Mouse (Mus musculus) lung, postnatal 14 days (tissue): ENCODE results near the gene Paics.
"Not testable (repeated sequence)": the region's sequence is repeated elsewhere in the genome, so short reads cannot be mapped to it uniquely, and the experiment has no call there.

Experiments
- DNase-seq: peaks from one replicate; pipeline ENCODE4 v3.0.0; 2021

The Paics gene

GRCm38 (mm10) chr5:76952112-76953040 lies 1.3 kb downstream of the Paics start:
- no peak for DNase-seq

GRCm38 (mm10) chr5:76953794-76954193 lies 2.7 kb downstream of the Paics start:
- DNase-seq: no peak

GRCm38 (mm10) chr5:76954271-76954900 lies 3.3 kb downstream of the Paics start:
- no peak for DNase-seq

DNA sequence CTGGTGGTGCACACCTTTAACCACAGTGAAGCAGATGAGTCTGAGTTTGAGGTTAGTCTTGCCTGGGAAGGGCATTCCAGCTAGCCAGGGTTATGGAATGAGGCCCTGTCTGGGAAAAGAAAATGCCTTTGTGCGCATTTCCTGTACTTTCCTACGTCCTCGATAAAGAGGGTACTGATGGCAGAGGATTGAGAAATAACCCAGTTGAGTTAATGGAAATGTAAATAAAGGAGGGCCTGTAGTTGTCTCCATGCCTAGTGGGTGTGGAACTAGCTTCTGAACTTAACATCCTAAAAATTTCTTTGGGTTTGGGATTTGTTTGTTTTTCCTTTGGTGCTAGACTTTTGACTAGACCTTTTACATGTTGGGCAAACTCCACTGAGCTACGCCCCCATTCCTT lies 4.4 kb downstream of the Paics start:
- no peak for DNase-seq

DNA sequence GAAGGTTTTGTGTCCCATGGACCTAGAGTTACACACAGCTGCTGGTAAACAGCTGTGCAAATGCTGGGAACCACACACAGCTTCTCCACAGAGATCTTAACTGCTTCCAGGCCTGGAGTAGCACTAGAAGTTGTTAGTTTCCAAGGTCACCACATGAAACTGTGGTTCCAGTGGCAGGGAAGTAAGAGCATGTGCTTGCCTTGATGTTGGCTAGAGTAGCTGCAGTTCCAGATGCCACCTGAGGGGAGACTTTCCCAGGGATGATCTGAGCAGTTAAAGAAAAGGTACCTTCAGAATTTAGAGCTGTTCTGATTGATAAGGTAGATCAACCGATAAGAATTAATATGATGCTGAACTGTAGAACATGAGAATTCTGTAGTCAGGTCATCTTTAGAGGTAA lies 6.8 kb downstream of the Paics start:
- no peak for DNase-seq

- no peak for DNase-seq
Measured at GRCm38 (mm10) chr5:76959587-76959986, 8.5 kb downstream of the Paics start.

DNA sequence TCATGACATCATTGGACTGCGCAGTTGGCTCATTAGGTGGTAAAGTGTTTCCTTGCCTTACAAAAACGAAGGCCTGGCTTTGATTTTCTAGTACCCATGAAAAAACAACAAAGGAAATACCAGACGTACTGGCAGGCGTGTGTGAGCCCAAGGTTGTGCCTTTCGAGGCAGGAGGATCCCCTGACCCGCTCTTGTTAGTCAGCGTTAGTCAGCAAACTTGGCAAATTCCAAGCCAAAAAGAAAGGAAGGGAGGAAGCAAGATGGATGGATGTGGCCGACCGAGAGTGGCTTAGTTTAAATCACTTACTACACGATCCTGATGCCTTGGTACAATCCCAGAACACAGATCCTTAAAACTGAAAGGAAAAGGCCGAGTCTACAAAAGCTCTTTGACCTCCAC lies 11.4 kb downstream of the Paics start:
- DNase-seq: no peak

DNA sequence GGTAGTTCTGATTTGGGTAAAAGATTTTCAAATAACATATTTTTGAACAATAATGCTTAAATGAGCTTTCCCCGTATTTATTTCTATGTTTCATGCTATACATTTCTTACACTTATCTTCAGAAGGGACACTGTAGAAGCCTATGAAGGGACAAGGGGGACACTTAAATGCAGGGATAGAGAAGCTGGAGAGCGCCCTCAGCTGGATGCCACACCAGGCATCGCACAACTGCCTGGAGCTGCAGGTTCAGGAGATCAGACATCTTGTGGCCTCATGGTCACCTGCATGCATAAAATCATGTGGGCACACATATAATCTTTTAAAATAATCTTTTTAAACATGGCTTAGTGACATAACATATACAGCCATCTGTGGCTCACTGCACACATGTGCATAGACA lies 13.5 kb downstream of the Paics start:
- no peak for DNase-seq

DNA sequence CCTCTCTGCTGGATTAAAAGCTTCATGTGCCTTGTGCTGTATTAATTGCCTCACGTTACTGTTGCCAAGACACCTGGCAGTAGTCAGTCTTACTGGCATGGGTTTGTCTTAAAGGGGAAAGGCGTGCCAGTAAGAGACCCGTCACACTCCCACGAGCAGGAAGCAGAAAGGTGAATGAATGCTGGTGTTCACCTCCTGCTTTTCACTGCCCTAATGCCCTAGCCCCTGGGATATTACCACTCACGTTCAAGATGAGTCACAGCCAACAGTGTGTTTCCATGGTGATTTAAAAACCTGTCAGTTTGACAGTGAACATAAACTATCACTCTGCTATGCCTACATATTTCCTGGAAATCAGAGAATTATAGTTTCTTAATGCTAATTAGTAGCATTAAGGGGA lies 18.1 kb downstream of the Paics start:
- DNase-seq: no peak

DNA sequence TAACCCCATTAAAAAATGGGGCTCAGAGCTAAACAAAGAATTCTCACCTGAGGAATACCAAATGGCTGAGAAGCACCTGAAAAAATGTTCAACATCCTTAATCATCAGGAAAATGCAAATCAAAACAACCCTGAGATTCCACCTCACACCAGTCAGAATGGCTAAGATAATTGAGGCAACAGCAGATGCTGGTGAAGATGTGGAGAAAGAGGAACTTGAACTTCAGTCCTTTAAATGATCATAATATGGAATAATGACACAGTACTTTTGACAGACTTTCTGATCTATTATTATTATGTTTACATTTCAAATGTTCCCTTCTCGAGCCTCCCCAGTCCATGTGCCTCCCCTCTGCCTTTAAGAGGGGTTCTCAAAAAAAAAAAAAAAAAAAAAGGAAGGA lies 20.0 kb downstream of the Paics start:
- not testable (repeated sequence) for DNase-seq

DNA sequence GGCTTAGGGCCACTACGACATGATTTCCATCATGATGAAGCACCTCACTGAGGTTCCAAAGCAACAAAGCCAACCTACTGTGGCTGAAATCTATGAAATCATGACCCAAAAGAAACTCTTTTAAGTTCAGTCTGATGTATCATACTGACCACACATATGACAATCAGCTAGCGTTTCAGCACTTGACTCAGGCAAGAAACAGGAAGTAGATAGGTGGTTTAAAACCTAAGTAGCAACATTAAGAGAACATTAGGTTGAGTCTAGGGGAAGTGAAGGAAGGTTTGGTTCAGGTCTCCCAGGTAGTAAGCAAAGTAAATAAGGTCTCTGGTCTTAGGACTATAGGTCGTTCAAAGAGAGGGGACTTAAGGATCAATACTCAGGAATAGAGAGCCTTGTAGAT lies 22.4 kb downstream of the Paics start:
- DNase-seq: no peak

- no peak for DNase-seq
Measured at GRCm38 (mm10) chr5:76974207-76974553, 23.1 kb downstream of the Paics start.

GRCm38 (mm10) chr5:76974554-76975285 lies 23.6 kb downstream of the Paics start, which contains the start of gene Srp72:
Srp72 (plus strand) TSS chr5:76974683.
- DNase-seq: peak; percentile 85

DNA sequence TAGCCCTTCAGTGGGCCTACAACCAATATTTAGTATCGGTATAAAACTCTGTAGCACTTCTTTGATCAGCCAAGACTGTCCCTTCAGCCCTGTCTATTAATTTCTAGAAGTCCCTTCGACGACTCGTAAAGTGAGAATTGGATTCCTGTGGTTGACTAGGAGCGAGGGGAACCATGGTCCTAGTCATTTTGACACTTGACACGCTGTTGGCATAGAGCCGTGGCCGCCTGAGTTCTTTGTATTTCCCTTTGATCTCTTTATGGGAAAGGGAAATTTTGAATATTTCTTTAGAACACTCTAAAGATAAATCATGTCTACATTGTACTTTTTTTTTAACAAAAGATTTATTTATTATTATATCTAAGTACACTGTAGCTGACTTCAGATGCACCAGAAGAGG lies 24.6 kb downstream of the Paics start:
- no peak for DNase-seq

GRCm38 (mm10) chr5:76984015-76984414 lies 32.9 kb downstream of the Paics start:
- DNase-seq: no peak

GRCm38 (mm10) chr5:76990789-76991188 lies 39.7 kb downstream of the Paics start:
- DNase-seq: no peak

DNA sequence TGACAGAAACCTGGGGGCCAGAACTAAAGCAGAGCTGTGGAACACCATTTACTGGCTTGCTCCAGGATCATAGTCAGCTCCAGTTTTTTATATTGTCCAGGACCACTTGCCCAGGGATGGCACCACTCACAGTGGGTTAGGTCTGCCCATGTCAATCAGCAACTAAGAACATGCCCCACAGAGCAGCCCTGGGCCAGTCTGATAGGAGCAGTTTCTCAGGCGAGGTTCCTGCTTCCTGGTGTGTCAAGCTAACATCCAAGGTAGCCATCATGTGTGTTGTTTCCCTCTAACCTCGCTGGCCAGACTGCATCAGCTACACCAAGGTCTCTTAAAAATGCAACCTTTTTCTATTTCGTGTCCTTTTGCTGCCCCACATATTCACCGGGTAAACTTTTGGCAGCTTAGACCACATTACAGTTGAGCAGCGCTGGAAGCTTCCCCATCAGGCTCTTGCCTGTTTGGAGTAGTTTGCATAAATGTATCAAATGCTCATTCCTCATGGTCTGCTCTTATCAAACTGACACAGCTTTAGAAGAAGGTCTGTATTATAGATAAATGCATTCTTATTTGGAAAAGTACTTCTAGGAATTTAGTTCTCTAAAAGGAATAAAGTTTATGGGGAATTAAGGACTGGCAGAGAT lies 42.2 kb downstream of the Paics start:
- DNase-seq: no peak

DNA sequence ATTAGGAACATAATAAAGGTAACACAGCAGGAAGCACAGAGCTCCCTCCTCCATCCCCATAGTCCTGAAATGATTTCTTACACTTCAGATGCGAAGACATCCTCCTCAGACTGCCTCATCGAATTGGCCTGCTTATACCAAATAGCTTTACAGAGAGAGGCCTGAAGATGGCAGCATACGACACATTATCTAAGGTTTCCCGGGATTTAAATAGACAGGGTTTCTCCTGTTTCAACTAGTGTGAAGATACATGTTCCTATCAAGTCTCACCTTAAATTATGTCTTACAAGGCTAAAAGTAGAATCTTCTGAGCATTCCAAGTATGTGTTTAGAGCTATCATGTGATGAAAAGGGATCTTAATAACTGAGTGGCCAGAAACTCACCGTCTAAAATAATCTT lies 47.3 kb downstream of the Paics start:
- no peak for DNase-seq

- no peak for DNase-seq
Measured at GRCm38 (mm10) chr5:77001192-77001591, 50.1 kb downstream of the Paics start.

GRCm38 (mm10) chr5:77004051-77004821 lies 53.1 kb downstream of the Paics start, which contains the start of gene Arl9:
Arl9 (plus strand) TSS chr5:77004055.
- DNase-seq: no peak

DNA sequence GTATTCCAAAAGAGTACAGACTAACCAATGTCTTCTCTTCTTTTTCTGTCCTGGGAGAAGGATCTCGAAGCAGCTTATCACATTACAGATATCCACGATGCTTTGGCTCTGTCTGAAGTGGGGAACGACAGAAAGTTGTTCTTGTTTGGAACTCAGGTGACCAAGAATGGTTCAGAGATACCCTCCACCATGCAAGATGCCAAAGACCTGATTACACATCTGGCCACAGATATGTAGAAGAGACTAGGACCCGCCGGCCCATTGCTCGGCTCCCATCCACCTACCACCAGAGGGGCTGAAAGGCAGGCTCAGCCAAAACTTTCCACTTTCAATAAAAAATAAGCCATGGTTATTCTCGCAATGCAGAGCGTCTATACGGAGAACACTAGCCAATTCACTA lies 59.2 kb downstream of the Paics start:
- DNase-seq: no peak

- no peak for DNase-seq
Measured at GRCm38 (mm10) chr5:77011082-77011481, 60.0 kb downstream of the Paics start.
